Mouse (Mus musculus) CH12.LX (cell line): ENCODE results near the gene C1d.

Source experiments
- BHLHE40 ChIP-seq: IDR thresholded peaks from 2 replicates; pipeline ENCODE4 v1.6.1; 2011; ENCODE audit warnings: mild to moderate bottlenecking, low read depth, low read length, improper control_type of control experiment
- CHD2 ChIP-seq: IDR thresholded peaks from 2 replicates; pipeline ENCODE4 v1.6.1; 2011; ENCODE audit warnings: low read length, improper control_type of control experiment
- CTCF ChIP-seq, 2 experiments: IDR thresholded peaks in 1 of 2; conservative IDR thresholded peaks in 1 of 2; 2 replicates each; pipeline ENCODE4 v1.5.1; 2011 to 2012; ENCODE audit warnings: low read depth in 2 of 2, low read length in 2 of 2, improper control_type of control experiment in 1 of 2, inconsistent platforms in 1 of 2, mild to moderate bottlenecking in 1 of 2, moderate library complexity in 1 of 2
- ELF1 ChIP-seq: IDR thresholded peaks from 2 replicates; pipeline ENCODE4 v1.6.1; 2014; ENCODE audit warnings: low read depth, mild to moderate bottlenecking, inconsistent platforms, low read length, improper control_type of control experiment
- EP300 ChIP-seq: IDR thresholded peaks from 2 replicates; pipeline ENCODE4 v1.6.1; 2011; ENCODE audit warnings: low read length, improper control_type of control experiment
- HCFC1 ChIP-seq: IDR thresholded peaks from 2 replicates; pipeline ENCODE4 v1.6.1; 2012; ENCODE audit warnings: low read depth, mild to moderate bottlenecking, inconsistent platforms, low read length, improper control_type of control experiment
- JUND ChIP-seq: conservative IDR thresholded peaks from 2 replicates; pipeline ENCODE4 v1.6.1; 2011; ENCODE audit warnings: low read depth, low read length, improper control_type of control experiment
- MYC ChIP-seq: IDR thresholded peaks from 2 replicates; pipeline ENCODE4 v1.6.1; 2011; ENCODE audit warnings: low read depth, mild to moderate bottlenecking, improper control_type of control experiment, low read length
- POLR2A ChIP-seq: IDR thresholded peaks from 2 replicates; pipeline ENCODE4 v1.6.1; 2011; ENCODE audit warnings: low read depth, mild to moderate bottlenecking, improper control_type of control experiment, low read length
- ZC3H11A ChIP-seq: IDR thresholded peaks from 2 replicates; pipeline ENCODE4 v1.6.1; 2012; ENCODE audit warnings: low read depth, mild to moderate bottlenecking, inconsistent platforms, low read length, improper control_type of control experiment
- ZMIZ1 ChIP-seq: IDR thresholded peaks from 2 replicates; pipeline ENCODE4 v1.6.1; 2012; ENCODE audit warnings: low read depth, mild to moderate bottlenecking, inconsistent platforms, low read length, improper control_type of control experiment
- ZNF384 ChIP-seq: IDR thresholded peaks from 2 replicates; pipeline ENCODE4 v1.6.1; 2012; ENCODE audit warnings: low read depth, low read length, improper control_type of control experiment, inconsistent platforms

DNA sequence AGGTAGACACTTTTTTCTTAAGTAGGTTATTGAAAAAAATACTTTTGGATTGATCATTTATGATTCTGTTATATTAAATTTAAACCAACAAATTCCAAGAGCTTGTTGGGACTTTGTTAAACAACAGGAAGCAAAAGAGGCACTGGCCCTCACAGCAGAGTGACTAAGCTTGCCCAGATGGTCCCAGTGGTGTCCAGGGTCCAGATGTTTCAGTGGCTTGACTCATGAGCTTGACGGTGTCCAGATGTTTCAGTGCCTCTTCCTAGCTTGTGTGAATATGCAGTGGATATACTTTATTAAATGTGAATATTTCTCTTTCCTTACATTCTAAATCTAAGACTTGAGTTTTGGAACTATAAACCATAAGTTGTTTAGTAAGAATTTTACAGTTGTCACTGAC is 11.4 kb downstream of the C1d start:
- no peak for TF ChIP-seq ELF1
- no peak for TF ChIP-seq HCFC1
- no peak for TF ChIP-seq JUND
- TF ChIP-seq CTCF (conservative IDR thresholded peaks at IDR 0.05 in 1 of 2, IDR thresholded peaks at IDR 0.05 in 1 of 2; ENCODE audit: low read depth in 2 of 2, low read length in 2 of 2), result no peak
- TF ChIP-seq ZNF384, result no peak
- no peak for TF ChIP-seq MYC
- no peak for TF ChIP-seq POLR2A
- TF ChIP-seq ZMIZ1, result no peak
- no peak for TF ChIP-seq BHLHE40
- no peak for TF ChIP-seq EP300
- no peak for TF ChIP-seq CHD2
- no peak for TF ChIP-seq ZC3H11A
